Mouse (Mus musculus) lung, postnatal 14 days (tissue): Measurements from ENCODE around the gene Hist1h2ae.
A peak's percentile ranks its signal among the peaks of the same experiment; 100 is the strongest.
"Not testable (repeated sequence)": the region's sequence is repeated elsewhere in the genome, so short reads cannot be mapped to it uniquely, and the experiment has no call there.

Experiments
- DNase-seq: peaks from one replicate; pipeline ENCODE4 v3.0.0; 2021

Gene Hist1h2ae

DNA sequence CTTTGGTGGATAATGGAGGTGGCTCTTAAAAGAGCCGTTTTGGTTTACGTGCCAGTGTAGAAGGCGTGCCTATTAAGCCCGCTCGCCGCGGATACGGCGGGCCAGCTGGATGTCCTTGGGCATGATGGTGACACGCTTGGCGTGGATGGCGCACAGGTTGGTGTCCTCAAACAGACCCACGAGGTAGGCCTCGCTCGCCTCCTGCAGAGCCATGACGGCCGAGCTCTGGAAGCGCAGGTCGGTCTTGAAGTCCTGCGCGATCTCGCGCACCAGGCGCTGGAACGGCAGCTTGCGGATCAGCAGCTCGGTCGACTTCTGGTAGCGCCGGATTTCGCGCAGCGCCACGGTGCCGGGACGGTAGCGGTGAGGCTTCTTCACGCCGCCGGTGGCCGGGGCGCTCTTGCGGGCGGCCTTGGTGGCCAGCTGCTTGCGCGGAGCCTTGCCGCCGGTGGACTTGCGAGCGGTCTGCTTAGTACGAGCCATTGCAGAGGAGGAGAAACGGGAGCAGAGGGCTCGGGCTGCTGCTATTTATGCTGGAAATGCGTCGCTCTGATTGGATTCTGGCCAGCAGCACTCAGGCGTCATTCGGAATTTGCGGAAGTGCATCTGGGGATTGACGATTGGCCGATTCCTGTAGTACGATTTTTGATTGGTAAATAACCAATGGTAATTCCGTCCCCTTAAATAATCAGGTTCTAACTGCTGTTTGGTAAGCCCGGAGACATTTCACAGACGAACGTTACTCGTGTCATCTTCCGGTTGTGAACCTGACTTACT is 8.9 kb downstream of the Hist1h2ae start, which contains the start of gene Hist1h3e:
Gene Hist1h3e (minus strand): TSS at position 487 of the 777 bp plus-strand sequence.
- peak; percentile 93 for DNase-seq

DNA sequence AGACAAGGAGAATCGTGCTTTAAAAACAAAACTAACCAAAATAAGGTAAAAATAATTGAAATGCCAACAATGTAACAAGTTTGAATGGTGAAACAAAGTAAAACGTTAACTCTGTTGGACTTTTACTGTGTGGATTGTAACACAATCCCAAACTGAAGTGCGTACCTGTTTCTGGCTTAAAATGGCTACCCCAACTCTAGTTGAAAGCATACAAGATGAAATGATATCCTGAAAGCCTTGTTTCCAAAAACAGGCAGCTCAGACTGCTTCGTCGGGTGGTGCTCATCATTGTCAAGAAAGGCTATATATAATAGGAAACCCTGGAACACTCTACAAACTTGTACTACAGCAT is 9.5 kb downstream of the Hist1h2ae start:
- DNase-seq = not testable (repeated sequence)

DNA sequence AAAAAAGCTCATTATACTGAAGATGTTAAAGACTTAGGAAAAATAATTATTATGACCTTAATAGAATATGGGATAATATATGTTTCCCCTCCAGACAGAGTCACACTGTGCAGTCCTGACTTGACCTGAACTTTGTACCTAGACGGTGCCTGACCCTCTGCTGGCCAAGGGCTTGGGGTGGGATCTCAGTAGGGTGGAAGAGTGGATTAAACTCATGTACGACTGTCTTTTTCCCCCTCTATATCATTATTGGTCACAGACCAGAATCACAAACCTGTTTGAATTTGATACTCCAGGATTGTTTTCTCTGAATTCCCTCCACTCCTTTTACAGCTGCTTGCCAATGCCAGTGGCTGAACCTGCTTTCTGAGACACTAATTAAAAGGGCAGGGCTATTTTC is 10.3 kb downstream of the Hist1h2ae start:
- DNase-seq = not testable (repeated sequence)

DNA sequence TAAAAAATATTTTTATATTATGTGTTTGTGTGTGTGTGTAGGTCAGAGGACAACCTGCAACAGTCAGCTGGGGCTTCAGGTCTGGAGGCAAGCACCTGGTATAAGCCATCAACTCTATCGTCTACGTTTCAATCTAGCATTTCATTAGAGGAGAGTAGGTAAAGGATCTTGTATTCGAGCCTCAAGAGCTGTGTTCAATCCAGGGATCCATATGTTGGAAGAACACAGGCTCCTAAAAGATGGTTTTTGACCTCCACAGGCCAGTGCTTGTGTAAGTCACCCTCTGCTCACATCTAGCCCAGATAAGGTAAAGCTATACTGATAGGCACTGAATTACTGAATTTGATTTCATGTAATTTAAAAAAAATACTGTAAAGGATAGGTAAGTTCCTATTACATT is 14.1 kb downstream of the Hist1h2ae start:
- DNase-seq = no peak

GRCm38 (mm10) chr13:23555839-23556416 is 15.1 kb downstream of the Hist1h2ae start:
- peak; percentile 64 for DNase-seq

GRCm38 (mm10) chr13:23554925-23555838 is 15.8 kb downstream of the Hist1h2ae start:
- DNase-seq = peak; percentile 70

DNA sequence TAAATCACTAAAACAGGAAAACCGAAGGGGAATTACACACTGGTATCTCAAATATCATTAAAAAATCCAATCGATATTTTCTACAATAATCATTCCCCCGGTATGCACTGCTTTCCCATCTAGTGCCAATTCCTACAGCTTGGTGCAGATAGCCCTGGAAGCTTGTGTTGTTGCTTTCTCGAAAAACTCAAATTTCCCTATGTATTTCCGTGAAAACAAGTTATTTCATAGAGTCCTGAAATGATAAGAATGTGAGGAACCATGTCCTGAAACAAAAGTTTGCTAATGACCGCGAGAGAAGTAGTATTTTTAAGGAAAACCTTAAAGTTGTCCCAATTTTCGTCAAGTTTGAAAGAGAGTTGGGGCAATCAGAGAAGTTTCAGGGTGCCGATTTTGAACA is 16.6 kb downstream of the Hist1h2ae start:
- no peak for DNase-seq

DNA sequence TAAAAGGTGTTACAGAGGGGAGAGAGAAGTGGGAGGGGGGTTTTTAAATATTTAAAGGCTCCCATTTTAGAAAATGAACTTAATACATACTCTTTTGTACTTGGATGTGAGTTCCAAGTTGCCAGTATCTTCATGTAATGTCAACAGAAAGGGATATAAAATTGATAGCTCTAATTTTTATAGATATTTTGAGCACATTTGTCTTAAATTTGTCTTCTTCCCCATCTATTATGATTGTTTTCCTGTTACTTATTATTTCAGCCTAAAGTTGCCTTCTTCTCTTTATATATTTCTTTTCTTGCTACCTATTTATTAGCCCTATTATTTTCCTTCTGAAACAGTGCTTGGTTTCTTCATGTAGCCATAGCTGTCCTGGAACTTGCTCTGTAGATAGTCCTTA is 18.1 kb downstream of the Hist1h2ae start, which contains the start of gene Hist1h1d:
Gene Hist1h1d (plus strand): TSS at position 301 of the 400 bp plus-strand sequence.
- no peak for DNase-seq

DNA sequence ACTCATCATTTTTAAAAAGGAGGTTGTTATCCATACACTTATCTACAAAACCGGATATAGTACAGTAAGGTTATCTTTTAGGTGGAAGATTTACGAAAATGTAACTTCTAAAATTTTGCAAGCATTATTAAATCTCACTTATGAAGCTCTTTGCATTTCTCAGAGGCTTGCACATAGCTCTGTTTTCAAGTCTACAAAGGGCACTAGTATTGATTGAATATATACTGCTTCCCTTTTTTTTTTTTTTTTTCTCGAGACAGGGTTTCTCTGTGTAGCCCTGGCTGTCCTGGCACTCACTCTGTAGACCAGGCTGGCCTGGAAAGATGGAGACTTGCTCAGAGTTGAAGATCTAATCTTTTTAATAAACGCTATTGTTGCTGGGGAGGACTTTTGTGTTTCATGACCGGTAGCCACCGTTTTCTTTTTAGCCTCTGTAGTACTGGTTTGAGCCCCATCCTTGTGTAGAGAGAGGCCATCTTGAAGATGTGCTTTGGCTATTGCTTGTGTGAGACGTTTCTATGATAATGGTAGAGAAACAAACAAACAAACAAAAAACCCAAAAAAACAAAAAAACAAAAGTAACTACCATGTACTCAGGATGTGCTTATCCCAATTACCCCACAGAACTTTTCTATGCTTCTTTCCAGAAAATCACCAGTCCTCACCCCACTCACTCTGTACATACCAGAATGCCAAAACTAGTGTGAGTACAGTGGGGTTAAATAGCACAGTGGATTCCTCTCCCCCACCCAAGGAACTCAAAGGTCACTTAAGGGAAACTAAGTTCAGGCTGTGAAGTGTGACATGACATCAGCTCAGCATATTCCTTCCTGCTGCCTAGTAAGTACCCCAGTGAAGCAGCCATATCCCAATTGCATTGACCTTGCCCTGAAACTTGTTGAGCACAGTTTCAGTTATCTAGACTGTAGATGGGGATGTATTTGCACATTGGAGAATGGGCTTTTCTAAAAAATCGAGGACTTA is 18.8 kb downstream of the Hist1h2ae start:
- DNase-seq = no peak

- peak; percentile 82 for DNase-seq
These were observed 19.7 kb downstream of the Hist1h2ae start, which contains the start of gene Hist1h4f for GRCm38 (mm10) chr13:23551146-23551834. Gene Hist1h4f, minus strand, starts transcription at chr13:23551648.

GRCm38 (mm10) chr13:23550761-23551145 is 20.3 kb downstream of the Hist1h2ae start:
- DNase-seq = no peak

DNA sequence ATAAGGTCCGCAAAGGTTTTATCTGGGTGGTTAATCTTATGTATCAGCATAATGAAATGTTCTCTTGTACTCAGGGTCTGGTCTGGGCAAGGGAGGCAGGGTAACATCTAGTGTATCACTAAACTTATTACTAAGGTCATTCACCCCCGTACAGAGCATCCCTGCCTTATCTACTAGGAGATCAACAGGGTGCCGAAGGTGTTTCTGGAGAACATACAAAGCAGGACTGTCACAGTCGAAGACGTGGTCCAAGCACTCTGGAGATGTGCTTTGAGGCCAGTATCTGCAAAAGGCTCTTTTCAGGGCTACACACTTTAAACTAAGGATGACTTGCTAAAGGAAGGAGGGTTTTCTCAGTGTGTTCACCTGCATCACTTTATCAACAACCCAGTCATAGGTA is 24.3 kb downstream of the Hist1h2ae start:
- no peak for DNase-seq

DNA sequence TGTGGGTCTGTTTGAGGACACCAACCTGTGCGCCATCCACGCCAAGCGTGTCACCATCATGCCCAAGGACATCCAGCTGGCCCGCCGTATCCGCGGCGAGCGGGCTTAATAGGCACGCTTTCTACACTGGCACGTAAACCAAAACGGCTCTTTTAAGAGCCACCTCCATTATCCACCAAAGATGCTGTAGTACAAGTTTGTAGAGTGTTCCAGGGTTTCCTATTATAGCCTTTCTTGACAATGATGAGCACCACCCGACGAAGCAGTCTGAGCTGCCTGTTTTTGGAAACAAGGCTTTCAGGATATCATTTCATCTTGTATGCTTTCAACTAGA is 26.3 kb downstream of the Hist1h2ae start:
- not testable (repeated sequence) for DNase-seq

DNA sequence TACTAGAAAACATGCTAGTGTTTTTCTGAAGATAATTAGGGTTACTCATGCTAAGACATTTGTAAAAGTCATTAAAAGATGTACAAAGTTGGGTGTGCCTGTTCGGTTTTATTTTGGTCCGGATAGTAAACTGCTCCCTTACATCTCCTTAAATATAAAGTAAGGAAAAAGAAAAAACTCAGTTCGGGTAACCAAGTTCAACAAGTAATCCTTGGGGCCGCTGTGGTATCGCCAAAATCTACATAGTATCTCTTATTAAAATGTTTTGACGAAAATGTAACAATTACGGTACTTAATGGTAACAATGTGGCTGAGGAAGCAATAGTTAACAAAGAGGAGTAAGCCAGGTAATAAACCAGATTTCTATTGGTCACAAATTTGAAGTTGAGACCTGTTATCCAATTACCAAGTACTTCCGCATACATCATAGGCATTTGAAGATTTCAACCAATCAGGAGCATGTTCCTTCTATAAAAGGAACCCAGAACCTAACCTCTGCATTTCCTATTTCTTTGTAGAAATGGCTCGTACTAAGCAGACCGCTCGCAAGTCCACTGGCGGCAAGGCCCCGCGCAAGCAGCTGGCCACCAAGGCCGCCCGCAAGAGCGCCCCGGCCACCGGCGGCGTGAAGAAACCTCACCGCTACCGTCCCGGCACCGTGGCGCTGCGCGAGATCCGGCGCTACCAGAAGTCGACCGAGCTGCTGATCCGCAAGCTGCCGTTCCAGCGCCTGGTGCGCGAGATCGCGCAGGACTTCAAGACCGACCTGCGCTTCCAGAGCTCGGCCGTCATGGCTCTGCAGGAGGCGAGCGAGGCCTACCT is 26.8 kb downstream of the Hist1h2ae start, which contains the start of gene Hist1h3f:
Gene Hist1h3f (plus strand): TSS at position 88 of the 822 bp plus-strand sequence.
- peak; percentile 68 for DNase-seq

DNA sequence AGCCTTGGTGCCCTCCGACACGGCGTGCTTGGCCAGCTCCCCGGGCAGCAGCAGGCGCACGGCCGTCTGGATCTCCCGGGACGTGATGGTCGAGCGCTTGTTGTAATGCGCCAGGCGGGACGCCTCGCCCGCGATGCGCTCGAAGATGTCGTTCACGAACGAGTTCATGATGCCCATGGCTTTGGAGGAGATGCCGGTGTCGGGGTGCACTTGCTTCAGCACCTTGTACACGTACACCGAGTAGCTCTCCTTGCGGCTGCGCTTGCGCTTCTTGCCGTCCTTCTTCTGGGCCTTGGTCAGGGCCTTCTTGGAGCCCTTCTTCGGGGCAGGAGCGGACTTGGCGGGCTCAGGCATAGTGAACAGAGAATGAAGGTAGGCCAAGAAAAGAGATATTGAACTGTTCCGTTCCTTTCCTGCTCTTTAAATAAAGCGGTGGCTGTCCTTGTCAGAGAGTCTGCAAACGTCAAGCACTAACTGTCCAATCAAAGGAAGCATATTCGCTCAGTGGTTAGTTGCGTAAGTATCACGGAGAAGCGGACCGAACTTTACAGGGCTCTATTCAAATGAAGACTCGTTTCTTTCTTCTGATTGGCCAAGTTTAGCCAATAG is 27.9 kb downstream of the Hist1h2ae start, which contains the start of gene Hist1h2bh:
Gene Hist1h2bh (minus strand): TSS at position 394 of the 609 bp plus-strand sequence.
- DNase-seq = peak; percentile 56

- not testable (repeated sequence) for DNase-seq
These were observed 28.6 kb downstream of the Hist1h2ae start for GRCm38 (mm10) chr13:23542225-23542980.

DNA sequence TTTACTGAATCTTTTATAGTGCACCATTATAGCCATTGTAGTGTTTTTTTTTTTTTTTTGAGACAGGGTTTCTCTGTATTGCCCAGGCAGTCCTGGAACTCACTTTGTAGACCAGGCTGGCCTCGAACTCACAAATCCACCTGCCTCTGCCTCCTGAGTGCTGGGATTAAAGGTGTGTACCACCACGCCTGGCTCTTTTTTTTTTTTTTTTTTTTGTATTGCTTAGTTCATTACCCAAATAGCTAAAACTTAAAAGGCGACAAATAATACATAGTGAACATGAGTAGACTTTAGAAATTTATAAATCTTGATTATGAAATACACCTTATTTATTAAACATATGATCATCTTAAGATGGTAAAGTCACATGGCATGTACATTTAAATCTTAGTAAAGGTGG is 29.5 kb downstream of the Hist1h2ae start:
- DNase-seq = no peak

DNA sequence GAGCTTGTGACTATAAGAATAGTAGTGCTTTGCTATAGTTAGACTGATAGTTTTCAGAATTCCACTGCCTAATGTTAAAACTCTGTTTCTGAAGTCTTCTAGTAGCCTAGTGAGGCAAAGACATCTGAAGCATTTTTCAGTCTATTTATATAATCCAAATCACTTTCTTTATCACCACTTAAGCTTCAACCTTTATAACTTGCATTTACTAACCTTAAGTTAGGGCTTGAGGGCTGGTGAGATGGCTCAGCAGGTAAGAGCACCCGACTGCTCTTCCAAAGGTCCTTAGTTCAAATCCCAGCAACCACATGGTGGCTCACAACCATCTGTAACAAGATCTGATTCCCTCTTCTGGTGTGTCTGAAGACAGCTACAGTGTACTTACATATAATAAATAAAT is 31.2 kb downstream of the Hist1h2ae start:
- DNase-seq = not testable (repeated sequence)

GRCm38 (mm10) chr13:23538249-23538648 is 32.8 kb downstream of the Hist1h2ae start:
- no peak for DNase-seq
